Mouse (Mus musculus) CD4-positive helper T cell, adult 2 months (primary cell): Measurements from ENCODE around the gene Tas2r119.
"Not testable (repeated sequence)": the region's sequence is repeated elsewhere in the genome, so short reads cannot be mapped to it uniquely, and the experiment has no call there.

Experiments used
- DNase-seq: peaks from one replicate; pipeline ENCODE4 v3.0.0-alpha.2; 2012; ENCODE audit warnings: low read depth, missing footprints, low spot score

Gene Tas2r119

DNA sequence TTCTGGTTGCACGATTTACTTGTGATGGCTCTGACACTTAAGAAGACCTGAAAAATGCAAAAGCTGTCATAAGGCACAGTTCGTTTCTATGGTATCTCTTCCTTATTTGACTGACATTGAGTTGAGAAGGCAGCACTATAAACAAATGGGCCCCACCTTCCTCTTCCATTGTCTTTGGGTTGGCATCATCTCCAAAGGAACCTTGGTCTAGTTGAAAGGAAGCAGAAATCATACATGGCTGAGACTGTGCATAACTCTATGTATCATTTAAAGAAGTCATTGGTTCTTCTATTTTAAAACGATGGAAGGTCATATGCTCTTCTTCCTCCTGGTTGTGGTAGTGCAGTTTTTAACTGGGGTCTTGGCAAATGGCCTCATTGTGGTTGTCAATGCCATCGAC is at the start of gene Tas2r119:
Tas2r119 (plus strand) TSS at position 301 of the 400 bp plus-strand sequence.
- no peak for DNase-seq

DNA sequence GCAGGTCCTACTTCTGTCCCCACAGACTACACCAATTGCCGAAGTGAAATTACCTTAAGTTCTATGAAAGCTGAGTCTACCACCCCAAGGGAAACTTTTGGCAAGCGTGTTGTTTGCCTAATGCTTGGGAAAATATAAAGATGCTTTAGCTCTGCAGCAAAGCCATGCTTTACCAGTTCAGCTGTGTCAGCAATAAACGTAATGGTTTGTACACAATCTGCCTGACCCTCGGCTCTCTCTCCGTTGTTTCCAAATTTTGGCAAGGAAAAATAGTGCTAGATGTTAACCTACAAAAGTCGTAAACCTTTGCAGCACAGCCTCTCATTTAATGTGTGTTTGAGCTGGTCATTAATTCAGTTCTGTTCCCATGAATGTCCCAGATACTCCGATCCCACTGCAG is 44.8 kb upstream of the Tas2r119 start:
- no peak for DNase-seq

DNA sequence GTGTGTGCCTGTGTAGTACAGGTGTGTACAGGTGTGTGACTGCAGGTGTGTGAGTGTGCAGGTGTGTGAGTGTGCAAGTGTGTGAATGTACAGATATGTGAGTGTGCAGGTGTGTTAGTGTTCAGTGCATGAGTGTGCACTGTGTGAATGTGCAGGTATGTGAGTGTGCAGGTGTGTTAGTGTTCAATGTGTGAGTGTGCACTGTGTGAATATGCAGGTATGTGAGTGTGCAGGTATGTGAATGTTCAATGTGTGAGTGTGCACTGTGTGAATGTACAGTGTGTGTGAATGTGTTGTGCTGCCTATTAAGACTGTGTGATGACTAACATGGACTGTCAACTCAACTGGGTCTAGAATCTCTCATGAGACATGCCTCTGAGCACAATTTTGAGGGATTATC is 35.4 kb upstream of the Tas2r119 start:
- DNase-seq: no peak

GRCm38 (mm10) chr15:32144269-32144668 is 32.8 kb upstream of the Tas2r119 start:
- DNase-seq: no peak

- DNase-seq: no peak
Measured at GRCm38 (mm10) chr15:32153404-32153803, 23.7 kb upstream of the Tas2r119 start.

DNA sequence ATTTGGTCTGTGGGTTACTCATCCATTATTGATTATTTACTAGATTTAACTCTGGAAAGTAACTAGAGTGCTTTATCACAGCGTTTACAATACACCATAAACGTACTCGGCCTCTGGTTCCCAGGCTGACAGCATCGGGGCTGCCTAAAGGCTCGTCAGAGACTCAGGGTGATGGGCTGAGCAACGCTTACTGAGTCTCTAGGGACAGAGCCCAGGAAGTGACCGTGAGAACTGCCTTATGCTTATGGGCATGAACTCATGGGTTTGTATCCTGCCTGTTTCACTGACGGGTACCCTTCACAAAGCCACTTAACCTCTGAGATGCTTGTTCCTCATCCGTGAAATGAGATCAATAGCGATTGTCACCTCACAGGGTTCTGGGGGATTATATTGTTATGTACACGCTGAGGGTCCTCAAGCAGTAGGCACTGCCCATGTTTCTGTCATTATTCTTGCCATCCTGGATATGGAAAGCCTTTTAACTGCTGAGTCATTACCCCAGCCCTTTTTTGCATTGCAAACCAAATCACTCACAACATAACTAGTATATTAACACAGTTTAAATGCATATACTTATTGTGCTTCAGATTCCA is 23.1 kb upstream of the Tas2r119 start:
- DNase-seq: no peak

GRCm38 (mm10) chr15:32156126-32156525 is 21.0 kb upstream of the Tas2r119 start:
- DNase-seq: no peak

DNA sequence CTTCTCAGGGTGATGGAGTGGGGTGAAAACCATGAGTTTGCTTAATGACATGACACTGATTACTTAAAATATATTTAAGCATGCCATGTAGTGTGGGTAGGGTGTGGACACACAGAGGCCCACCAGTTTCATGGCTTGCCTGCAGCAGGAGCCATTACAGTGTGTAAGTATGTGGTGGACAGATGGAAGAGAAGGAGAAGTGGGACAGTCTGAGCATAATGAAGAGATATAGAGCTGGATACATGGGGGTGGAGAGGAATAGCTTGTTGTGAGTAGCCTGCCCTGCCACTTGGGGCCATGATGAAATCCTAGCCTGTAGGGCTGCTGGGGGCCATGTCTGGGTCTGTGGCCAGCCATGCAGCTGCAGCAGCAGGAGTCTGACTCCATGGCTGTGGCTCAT is 16.8 kb upstream of the Tas2r119 start:
- no peak for DNase-seq

GRCm38 (mm10) chr15:32171764-32172163 is 5.3 kb upstream of the Tas2r119 start:
- no peak for DNase-seq

DNA sequence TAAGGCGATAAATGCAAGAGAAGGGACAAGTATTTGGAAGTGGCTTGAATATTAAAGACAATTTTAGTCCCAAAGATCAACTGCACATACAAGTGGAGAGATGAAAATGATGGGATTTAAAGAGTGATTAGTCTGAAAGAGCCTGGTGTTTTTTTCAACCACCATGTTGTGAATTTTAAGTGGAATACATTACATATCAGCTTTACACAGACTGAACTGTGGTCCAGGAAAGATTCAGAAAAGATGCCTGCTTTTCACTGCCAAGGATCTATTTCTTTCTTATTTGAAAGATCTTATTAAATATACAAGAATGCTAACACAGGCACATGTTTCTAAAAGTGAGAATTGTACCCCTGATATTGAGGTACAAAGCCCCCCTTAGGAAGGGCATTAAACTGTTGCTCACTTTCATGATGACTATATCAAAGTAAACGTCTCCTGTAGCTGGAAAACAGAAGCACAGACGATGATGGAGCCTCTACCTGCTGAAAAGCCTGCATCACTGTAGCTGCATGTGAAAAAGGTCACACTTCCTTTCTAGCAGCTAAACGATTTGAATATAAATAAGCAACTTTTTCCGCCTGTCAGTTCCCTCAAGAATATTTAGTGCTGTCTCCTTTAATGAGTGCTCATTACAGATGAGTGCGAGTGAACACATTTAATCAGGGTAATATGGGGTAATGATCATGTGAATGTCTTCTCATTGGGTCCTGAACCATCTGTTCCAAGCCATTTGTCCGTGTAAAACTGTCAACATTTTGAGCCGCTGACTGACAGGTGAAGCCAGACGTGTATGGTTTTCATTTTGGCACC is 4.7 kb upstream of the Tas2r119 start:
- no peak for DNase-seq

GRCm38 (mm10) chr15:32172988-32173329 is 4.1 kb upstream of the Tas2r119 start:
- no peak for DNase-seq

DNA sequence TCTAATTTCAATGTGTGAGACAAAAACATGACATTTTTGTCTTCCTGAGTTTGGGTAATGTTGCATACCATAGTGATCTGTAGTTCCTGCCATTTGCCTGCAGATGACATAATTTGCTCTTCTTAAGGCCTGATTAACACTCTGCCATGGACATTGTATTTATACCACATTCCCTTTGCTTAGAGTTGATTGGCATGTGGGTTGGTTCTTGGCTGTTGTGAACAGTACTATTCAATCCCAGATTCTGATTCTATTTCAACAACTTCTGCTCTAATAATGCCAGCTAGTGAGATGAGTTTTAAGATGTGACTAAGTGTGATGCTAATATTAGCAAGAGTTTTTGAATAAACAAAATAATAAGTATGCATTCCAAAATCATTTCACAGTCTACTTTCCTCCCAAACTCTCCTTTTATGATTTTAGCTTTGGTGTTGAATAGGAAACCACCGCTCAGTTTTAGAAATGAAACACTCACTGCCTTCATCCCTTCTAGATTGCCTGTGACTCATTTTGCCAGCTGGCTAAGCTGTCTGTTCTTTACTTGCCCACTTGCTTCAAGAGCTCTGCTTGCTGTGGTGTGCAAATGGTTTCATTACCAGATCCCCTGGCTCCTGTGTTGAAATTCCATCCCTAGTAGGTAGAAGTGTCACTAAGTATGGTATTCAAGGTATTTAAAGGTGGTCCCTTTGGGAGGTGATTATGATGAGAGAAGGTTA is 3.1 kb downstream of the Tas2r119 start:
- DNase-seq: no peak

DNA sequence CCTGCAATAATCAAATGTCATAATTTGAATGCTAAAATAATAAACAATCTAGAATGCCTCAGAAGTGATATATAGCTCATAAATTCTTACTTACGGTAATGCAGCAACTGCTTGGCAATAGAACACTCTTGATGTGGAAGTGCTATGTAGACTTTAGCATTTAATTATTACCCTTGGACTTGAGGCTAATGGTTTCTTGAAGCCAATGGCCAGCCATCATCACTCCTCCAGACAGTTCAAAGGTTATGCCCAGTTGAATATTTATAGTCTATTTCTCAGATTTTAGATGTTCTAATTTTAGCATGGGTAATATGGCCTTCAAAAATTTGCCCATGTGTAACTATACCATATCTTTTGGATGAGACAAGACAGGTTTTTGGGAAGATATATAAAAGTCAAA is 4.9 kb downstream of the Tas2r119 start:
- no peak for DNase-seq

DNA sequence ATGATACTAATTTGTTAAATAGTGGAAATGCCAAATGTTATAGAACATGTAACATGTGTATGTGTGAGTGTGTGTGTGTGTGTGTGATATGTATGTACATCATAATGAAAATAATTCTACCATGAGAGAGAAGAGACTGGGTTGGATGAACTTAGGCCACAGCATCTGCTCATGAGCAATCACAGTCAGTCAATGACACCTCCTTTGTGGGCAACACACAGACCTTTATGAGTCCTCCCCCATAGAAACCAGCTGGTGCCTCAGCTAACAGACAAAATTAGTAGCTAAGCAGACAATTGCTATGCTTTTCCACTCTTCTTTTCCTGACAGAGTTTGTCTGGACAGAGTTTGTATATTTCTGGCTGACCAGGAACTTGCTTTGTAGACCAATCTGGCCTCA is 7.9 kb downstream of the Tas2r119 start:
- DNase-seq: no peak

- DNase-seq: no peak
Measured at GRCm38 (mm10) chr15:32189879-32190278, 12.8 kb downstream of the Tas2r119 start.

- DNase-seq: no peak
Measured at GRCm38 (mm10) chr15:32190436-32190835, 13.3 kb downstream of the Tas2r119 start.

GRCm38 (mm10) chr15:32192948-32193347 is 15.9 kb downstream of the Tas2r119 start:
- DNase-seq: no peak

GRCm38 (mm10) chr15:32198076-32198475 is 21.0 kb downstream of the Tas2r119 start:
- no peak for DNase-seq

DNA sequence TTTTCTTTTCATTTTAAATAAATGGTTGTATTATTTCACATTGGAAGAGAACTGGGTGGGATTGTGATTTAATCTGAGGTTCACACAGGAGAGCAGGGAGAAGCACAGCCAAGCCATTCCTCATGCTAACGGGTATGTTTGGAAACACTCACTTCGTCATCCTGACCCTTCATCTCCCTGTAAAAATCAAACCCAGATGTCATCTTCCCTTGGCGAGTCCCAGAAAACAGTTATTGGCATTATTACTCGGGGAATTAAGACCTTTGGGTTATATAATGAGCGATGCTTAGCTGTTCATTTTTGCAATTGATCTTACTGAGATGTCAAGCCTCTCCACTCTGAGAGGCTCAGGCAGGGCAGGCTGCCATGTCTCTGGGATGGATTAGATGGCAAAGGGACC is 21.5 kb downstream of the Tas2r119 start:
- no peak for DNase-seq

DNA sequence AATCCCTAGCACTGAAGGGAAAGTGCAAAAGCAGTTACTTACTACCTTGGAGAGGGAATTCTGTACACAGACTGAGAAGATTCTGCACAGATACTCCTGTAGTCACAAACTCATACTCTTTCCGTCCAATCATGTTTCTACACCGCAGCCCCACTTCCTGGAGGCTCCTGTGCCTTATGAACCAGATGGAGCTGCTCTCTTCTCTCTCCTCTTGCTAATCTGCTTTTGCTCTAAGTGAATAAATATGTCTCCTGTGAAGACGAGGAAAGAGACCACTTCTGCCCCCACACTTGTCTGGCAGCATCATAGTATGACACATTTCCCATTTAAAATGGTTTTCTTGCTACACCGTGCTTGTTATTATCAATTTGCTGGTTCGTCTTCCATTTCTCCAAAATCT is 26.2 kb downstream of the Tas2r119 start:
- no peak for DNase-seq

- no peak for DNase-seq
Measured at GRCm38 (mm10) chr15:32204908-32205307, 27.8 kb downstream of the Tas2r119 start.

GRCm38 (mm10) chr15:32214687-32215086 is 37.6 kb downstream of the Tas2r119 start:
- DNase-seq: not testable (repeated sequence)

- DNase-seq: no peak
Measured at GRCm38 (mm10) chr15:32223028-32223427, 45.9 kb downstream of the Tas2r119 start.
